Mouse (Mus musculus) megakaryocyte, embryonic 14.5 days (primary cell): Measurements from ENCODE around the gene Treml2. TPM values are rescaled to one million over a fixed set of nuclear protein-coding genes. Genes with fewer than 3 reads are reported as not detected.

Experiments used
- H3K27me3 ChIP-seq: replicated peaks from 2 replicates; pipeline ENCODE3; 2012; ENCODE audit warnings: inconsistent platforms
- H3K36me3 ChIP-seq: replicated peaks from 2 replicates; pipeline ENCODE3; 2012; ENCODE audit warnings: low read length, inconsistent platforms, mixed read lengths
- H3K4me1 ChIP-seq: 2 replicates; pipeline ENCODE4 v1.6.1; 2012; ENCODE audit warnings: inconsistent platforms
- H3K4me3 ChIP-seq: replicated peaks from 2 replicates; pipeline ENCODE3; 2012; ENCODE audit warnings: moderate library complexity, mild to moderate bottlenecking, inconsistent platforms
- H3K9me3 ChIP-seq: 2 replicates; pipeline ENCODE4 v1.6.1; 2012; ENCODE audit warnings: inconsistent platforms
- FLI1 ChIP-seq: IDR thresholded peaks from 2 replicates; pipeline ENCODE4 v1.6.1; 2012; ENCODE audit warnings: low read length, inconsistent platforms, mixed read lengths
- GATA1 ChIP-seq: IDR thresholded peaks from 3 replicates; pipeline ENCODE4 v1.6.1; 2012; ENCODE audit warnings: mixed read lengths, low read length, inconsistent platforms, borderline replicate concordance
- polyA plus RNA-seq: library from polyadenylated mRNA; stranded (reverse); fragments of >175 nt; gene quantifications from 2 replicates; pipeline ENCODE4 v1.2.3, GENCODE M21; 2012; ENCODE audit warnings: low replicate concordance; ENCODE audit not compliant: insufficient read depth

The Treml2 gene
- polyA plus RNA-seq, 1 experiment, result 51.5 TPM

GRCm38 (mm10) chr17:48323236-48323635 is 23.9 kb downstream of the Treml2 start:
- TF ChIP-seq FLI1 (no peak), GATA1 (no peak)
- Histone ChIP-seq H3K36me3 (peaks cover 22% of the 10 kb centered on the region), H3K27me3 (no peaks in the 10 kb centered on the region), H3K4me3 (no peak overlapping the region), H3K4me1 (peaks cover 76% of the 10 kb centered on the region), H3K9me3 (0 out of 2 replicates have a peak, but pooled peaks cover 3% of the 10 kb centered on the region)

GRCm38 (mm10) chr17:48324258-48324657 is 25.0 kb downstream of the Treml2 start:
- TF ChIP-seq GATA1, result no peak
- TF ChIP-seq FLI1, result no peak
- Histone ChIP-seq H3K9me3 (0 out of 2 replicates have a peak, but pooled peaks cover 3% of the 10 kb centered on the region), H3K4me1 (peaks cover 71% of the 10 kb centered on the region), H3K27me3 (no peaks in the 10 kb centered on the region), H3K4me3 (peak overlapping the region; percentile 31), H3K36me3 (peaks cover 22% of the 10 kb centered on the region)

GRCm38 (mm10) chr17:48325093-48325492 is 25.8 kb downstream of the Treml2 start:
- TF ChIP-seq FLI1 (no peak), GATA1 (no peak)

GRCm38 (mm10) chr17:48325638-48326037 is 26.3 kb downstream of the Treml2 start:
- Histone ChIP-seq H3K9me3 (0 out of 2 replicates have a peak, but pooled peaks cover 3% of the 10 kb centered on the region), H3K36me3 (peaks cover 20% of the 10 kb centered on the region), H3K4me3 (peak overlapping the region; percentile 78), H3K27me3 (no peaks in the 10 kb centered on the region), H3K4me1 (peaks cover 72% of the 10 kb centered on the region)
- no peak for TF ChIP-seq GATA1

More at GRCm38 (mm10) chr17:48325093-48325492, 25.8 kb downstream of the Treml2 start:
- H3K36me3 ChIP-seq, result peaks cover 22% of the 10 kb centered on the region
- H3K4me3 ChIP-seq, result peak overlapping the region; percentile 40
- peaks cover 72% of the 10 kb centered on the region for H3K4me1 ChIP-seq
- no peaks in the 10 kb centered on the region for H3K27me3 ChIP-seq
- 0 out of 2 replicates have a peak, but pooled peaks cover 3% of the 10 kb centered on the region for H3K9me3 ChIP-seq

- Histone ChIP-seq H3K4me3 (no peak overlapping the region), H3K9me3 (0 out of 2 replicates have a peak, but pooled peaks cover 3% of the 10 kb centered on the region), H3K27me3 (no peaks in the 10 kb centered on the region), H3K4me1 (peaks cover 74% of the 10 kb centered on the region), H3K36me3 (peaks cover 17% of the 10 kb centered on the region)
- TF ChIP-seq GATA1 (no peak), FLI1 (no peak)
Observed at GRCm38 (mm10) chr17:48326656-48327055, 27.4 kb downstream of the Treml2 start.

- Histone ChIP-seq H3K36me3 (no peaks in the 10 kb centered on the region), H3K4me3 (no peak overlapping the region), H3K4me1 (peaks cover 62% of the 10 kb centered on the region), H3K9me3 (no peaks in the 10 kb centered on the region), H3K27me3 (no peaks in the 10 kb centered on the region)
- no peak for TF ChIP-seq GATA1
- no peak for TF ChIP-seq FLI1
Observed at GRCm38 (mm10) chr17:48332524-48332923, 33.2 kb downstream of the Treml2 start.

GRCm38 (mm10) chr17:48334186-48334585 is 34.9 kb downstream of the Treml2 start:
- Histone ChIP-seq H3K4me1 (peaks cover 77% of the 10 kb centered on the region), H3K4me3 (no peak overlapping the region), H3K36me3 (peaks cover 2% of the 10 kb centered on the region), H3K9me3 (no peaks in the 10 kb centered on the region), H3K27me3 (no peaks in the 10 kb centered on the region)
- no peak for TF ChIP-seq FLI1
- no peak for TF ChIP-seq GATA1

- Histone ChIP-seq H3K36me3 (peaks cover 2% of the 10 kb centered on the region), H3K4me1 (peaks cover 82% of the 10 kb centered on the region), H3K27me3 (no peaks in the 10 kb centered on the region), H3K4me3 (no peak overlapping the region), H3K9me3 (no peaks in the 10 kb centered on the region)
- TF ChIP-seq GATA1 (peak; percentile 31; the same call in 1 of the 3 replicates), FLI1 (no peak)
Observed at GRCm38 (mm10) chr17:48336857-48337256, 37.6 kb downstream of the Treml2 start.

- no peaks in the 10 kb centered on the region for H3K27me3 ChIP-seq
Observed at GRCm38 (mm10) chr17:48340267-48340666, 41.0 kb downstream of the Treml2 start.

GRCm38 (mm10) chr17:48341947-48342346 is 42.6 kb downstream of the Treml2 start:
- H3K27me3 ChIP-seq, result no peaks in the 10 kb centered on the region
- H3K4me3 ChIP-seq, result no peak overlapping the region
- peaks cover 2% of the 10 kb centered on the region for H3K36me3 ChIP-seq
- no peaks in the 10 kb centered on the region for H3K9me3 ChIP-seq
- TF ChIP-seq GATA1 (no peak), FLI1 (no peak)
- peaks cover 83% of the 10 kb centered on the region for H3K4me1 ChIP-seq

More at GRCm38 (mm10) chr17:48340267-48340666, 41.0 kb downstream of the Treml2 start:
- Histone ChIP-seq H3K4me1 (peaks cover 82% of the 10 kb centered on the region), H3K4me3 (no peak overlapping the region), H3K9me3 (no peaks in the 10 kb centered on the region), H3K36me3 (peaks cover 2% of the 10 kb centered on the region)
- TF ChIP-seq FLI1, result no peak
- TF ChIP-seq GATA1, result no peak

- peaks cover 83% of the 10 kb centered on the region for H3K4me1 ChIP-seq
- H3K9me3 ChIP-seq, result no peaks in the 10 kb centered on the region
- peaks cover 2% of the 10 kb centered on the region for H3K36me3 ChIP-seq
- no peak overlapping the region for H3K4me3 ChIP-seq
- TF ChIP-seq FLI1 (no peak), GATA1 (no peak)
- no peaks in the 10 kb centered on the region for H3K27me3 ChIP-seq
Observed at GRCm38 (mm10) chr17:48343065-48343464, 43.8 kb downstream of the Treml2 start.

GRCm38 (mm10) chr17:48345824-48346223 is 46.5 kb downstream of the Treml2 start:
- H3K27me3 ChIP-seq, result no peaks in the 10 kb centered on the region
- peak overlapping the region; percentile 86 for H3K4me3 ChIP-seq
- no peak for TF ChIP-seq GATA1
- peaks cover 79% of the 10 kb centered on the region for H3K4me1 ChIP-seq
- H3K36me3 ChIP-seq, result peaks cover 7% of the 10 kb centered on the region
- no peaks in the 10 kb centered on the region for H3K9me3 ChIP-seq
